Mouse (Mus musculus) forebrain, embryonic 11.5 days (tissue): ENCODE measurements around the gene Lasp1. TPM values are rescaled to one million over a fixed set of nuclear protein-coding genes. Genes with fewer than 3 reads are reported as not detected.

Experiments
- ATAC-seq: fragments of 200-750 bp; cut with Nextera tagmentation; replicated peaks from 2 replicates; pipeline ENCODE4 v1.8.0; 2017; ENCODE audit warnings: moderate TSS enrichment; ENCODE audit not compliant: low FRiP score
- DNase-seq: peaks from one replicate; pipeline ENCODE4 v3.0.0-alpha.2; 2017; ENCODE audit warnings: low spot score
- H3K27ac ChIP-seq: fragments of 300-500 bp; sonication (generic); 2 replicates; pipeline ENCODE4 v1.5.1; 2014; ENCODE audit warnings: low read depth, low read length
- H3K27me3 ChIP-seq: fragments of 300-500 bp; sonication (generic); 2 replicates; pipeline ENCODE4 v1.6.1; 2014; ENCODE audit warnings: mild to moderate bottlenecking, low read length, mixed read lengths; ENCODE audit not compliant: control insufficient read depth, insufficient read depth
- H3K36me3 ChIP-seq: fragments of 300-500 bp; sonication (generic); 2 replicates; pipeline ENCODE4 v1.6.1; 2014; ENCODE audit warnings: mild to moderate bottlenecking, low read length, moderate library complexity, mixed read lengths; ENCODE audit not compliant: control insufficient read depth, insufficient read depth
- H3K4me1 ChIP-seq: fragments of 300-500 bp; sonication (generic); replicated peaks from 2 replicates; pipeline ENCODE4 v1.6.1; 2014; ENCODE audit warnings: low read length, mixed read lengths; ENCODE audit not compliant: control insufficient read depth, insufficient read depth
- H3K4me2 ChIP-seq: fragments of 300-500 bp; sonication (generic); 2 replicates; pipeline ENCODE4 v1.6.1; 2014; ENCODE audit warnings: low read depth, mild to moderate bottlenecking, low read length, moderate library complexity, mixed read lengths; ENCODE audit not compliant: severe bottlenecking
- H3K4me3 ChIP-seq: fragments of 300-500 bp; sonication (generic); 2 replicates; pipeline ENCODE4 v1.5.1; 2014; ENCODE audit warnings: low read depth, low read length
- H3K9ac ChIP-seq: fragments of 300-500 bp; sonication (generic); 2 replicates; pipeline ENCODE4 v1.6.1; 2014; ENCODE audit warnings: low read length
- H3K9me3 ChIP-seq: fragments of 300-500 bp; sonication (generic); 2 replicates; pipeline ENCODE4 v1.6.1; 2016; ENCODE audit warnings: low read length, mixed read lengths; ENCODE audit not compliant: control insufficient read depth
- WGBS: fragments of 180-500 bp; shearing (Covaris S2); extraction: QIAGEN DNeasy Blood & Tissue Kit; methylation state at CpG from one replicate; pipeline ENCODE4 v1.1.7; 2014; 5-methylcytosine and 5-hydroxymethylcytosine counted together
- polyA plus RNA-seq: library from polyadenylated mRNA; unstranded; fragments of >200 nt; fragmentation: Nextera tagmentation; extraction: Ambion mirVana; gene quantifications from 2 replicates; pipeline ENCODE4 v1.2.1, GENCODE M21; 2014

Lasp1 gene
- polyA plus RNA-seq, 1 experiment from 2014 or later: 77.6 TPM

DNA sequence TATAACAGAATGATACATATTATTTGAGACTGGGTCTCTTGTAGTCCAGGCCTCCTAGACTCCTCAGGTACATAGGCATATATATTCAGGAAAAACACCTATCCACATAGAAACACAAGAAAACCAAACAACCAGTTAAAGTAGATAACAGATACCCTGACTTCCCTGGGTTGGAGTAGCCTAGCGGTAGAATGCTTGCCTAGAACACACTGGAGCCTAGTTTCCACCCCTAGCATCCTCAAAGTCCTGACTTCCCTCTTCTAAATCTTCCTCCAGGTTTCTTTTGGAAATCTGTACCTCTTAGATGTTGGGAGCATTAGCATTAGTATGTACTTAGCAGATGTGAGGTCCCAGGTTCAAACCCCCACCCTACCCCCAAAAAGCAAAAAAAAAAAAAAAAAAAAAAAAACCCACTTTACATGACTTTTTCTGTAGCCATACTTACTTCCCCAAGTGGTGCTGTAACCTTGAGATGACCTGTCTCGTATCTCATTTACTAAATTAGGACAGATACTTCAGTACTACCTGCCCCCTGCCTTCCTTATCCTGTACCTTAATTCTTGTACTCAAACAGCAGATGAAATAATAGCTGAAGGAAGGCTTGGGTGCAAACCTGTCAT, 86.6 kb downstream of the Lasp1 start:
- no peaks in the 10 kb centered on the region for H3K36me3 ChIP-seq
- H3K4me1 ChIP-seq: no peaks in the 10 kb centered on the region
- H3K4me3 ChIP-seq: peak overlapping the region; percentile 57; the same call in 1 of the 2 replicates
- H3K4me2 ChIP-seq: no peak overlapping the region
- ATAC-seq: no peak
- no peak overlapping the region for H3K9ac ChIP-seq
- no peak overlapping the region for H3K27ac ChIP-seq
- no peaks in the 10 kb centered on the region; the same call in 1 of the 2 replicates for H3K9me3 ChIP-seq
- no peaks in the 10 kb centered on the region for H3K27me3 ChIP-seq
- no peak for DNase-seq
- WGBS: 94% methylated on average over 2 of the region's 2 CpGs

Other genes starting within 250 kb of the Lasp1 start
- gene Srcin1, start 222.8 kb upstream of the Lasp1 start, polyA plus RNA-seq: 3.2 and 3.7 TPM in 2 replicates
- 13.8 and 15.8 TPM in 2 replicates for gene Epop, start 169.3 kb upstream of the Lasp1 start, polyA plus RNA-seq
- 3.4 and 4.9 TPM in 2 replicates for gene Mllt6, start 135.6 kb upstream of the Lasp1 start, polyA plus RNA-seq
- gene Cisd3, start 113.2 kb upstream of the Lasp1 start, polyA plus RNA-seq: 13.5 and 14.0 TPM in 2 replicates
- 24.2 and 25.9 TPM in 2 replicates for gene Pcgf2, start 98.5 kb upstream of the Lasp1 start, polyA plus RNA-seq
- gene Psmb3, start 95.6 kb upstream of the Lasp1 start, polyA plus RNA-seq: 463 and 510 TPM in 2 replicates
- 1.8 and 1.9 TPM in 2 replicates for gene Pip4k2b, start 54.3 kb upstream of the Lasp1 start, polyA plus RNA-seq
- 16.3 and 19.5 TPM in 2 replicates for gene Cwc25, start 32.4 kb upstream of the Lasp1 start, polyA plus RNA-seq
- gene 1700001P01Rik, start 23.1 kb upstream of the Lasp1 start, polyA plus RNA-seq: 0.44 TPM in 1 of 2 replicates, not detected in the other
- gene Rpl23, start 16.6 kb upstream of the Lasp1 start, polyA plus RNA-seq: 400 and 454 TPM in 2 replicates
- 13.3 and 17.7 TPM in 2 replicates for gene B230217C12Rik, start 41.8 kb downstream of the Lasp1 start, polyA plus RNA-seq
- 0.40 and 0.83 TPM in 2 replicates for gene Fbxo47, start 85.2 kb downstream of the Lasp1 start, polyA plus RNA-seq
- 0.20 TPM in 1 of 2 replicates, not detected in the other for gene Plxdc1, start 187.4 kb downstream of the Lasp1 start, polyA plus RNA-seq
- 10.4 and 12.3 TPM in 2 replicates for gene Arl5c, start 197.2 kb downstream of the Lasp1 start, polyA plus RNA-seq
- gene Cacnb1, start 224.0 kb downstream of the Lasp1 start, polyA plus RNA-seq: 9.6 and 11.1 TPM in 2 replicates
- 897 and 919 TPM in 2 replicates for gene Rpl19, start 227.7 kb downstream of the Lasp1 start, polyA plus RNA-seq